Mouse (Mus musculus): ENCODE measurements around the gene Agpat1.

- TF ChIP-seq CTCF (IDR thresholded peaks at IDR 0.05; ENCODE audit: extremely low read depth, insufficient read length, insufficient replicate concordance, low read depth, low read length) (no peak), POLR2A (IDR thresholded peaks at IDR 0.05; ENCODE audit: low read depth, low read length) (no peak)
Measured at GRCm38 (mm10) chr17:34601796-34602195, 2.3 kb upstream of the Agpat1 start.
